Mouse (Mus musculus) layer of hippocampus, postnatal 10 days (tissue): ENCODE results near the gene Glis1. TPM values are rescaled to one million over a fixed set of nuclear protein-coding genes. Genes with fewer than 3 reads are reported as not detected.
A peak's percentile ranks its signal among the peaks of the same experiment; 100 is the strongest.

Source experiments
- DNase-seq, 2 experiments: peaks; one replicate each; pipeline ENCODE4 v3.0.0; 2021; ENCODE audit warnings: low spot score in 2 of 2
- total RNA-seq, 2 experiments: library from RNA; stranded (reverse); gene quantifications; 2 replicates each; pipeline ENCODE4 v1.2.3; 2021

Gene Glis1
- total RNA-seq, 2 experiments from 2014 or later, result 1.1 to 2.4 TPM

GRCm38 (mm10) chr4:107452266-107453015, 18.1 kb downstream of the Glis1 start:
- no peak for DNase-seq

- DNase-seq, result peak; percentile 94
These were observed 19.0 kb downstream of the Glis1 start for GRCm38 (mm10) chr4:107453141-107453984.

- DNase-seq, result no peak
These were observed 23.2 kb downstream of the Glis1 start for GRCm38 (mm10) chr4:107457602-107458001.

GRCm38 (mm10) chr4:107458907-107459306, 24.5 kb downstream of the Glis1 start:
- no peak for DNase-seq

GRCm38 (mm10) chr4:107459461-107459860, 25.1 kb downstream of the Glis1 start:
- DNase-seq, result no peak

GRCm38 (mm10) chr4:107460468-107460867, 26.1 kb downstream of the Glis1 start:
- no peak for DNase-seq

- no peak for DNase-seq
These were observed 33.4 kb downstream of the Glis1 start for GRCm38 (mm10) chr4:107467831-107468230.

- no peak for DNase-seq
These were observed 33.9 kb downstream of the Glis1 start for GRCm38 (mm10) chr4:107468264-107468663.

- DNase-seq, result no peak
These were observed 34.4 kb downstream of the Glis1 start for GRCm38 (mm10) chr4:107468768-107469167.

- DNase-seq, result no peak
These were observed 41.9 kb downstream of the Glis1 start for GRCm38 (mm10) chr4:107476266-107476665.

GRCm38 (mm10) chr4:107479015-107479414, 44.6 kb downstream of the Glis1 start:
- DNase-seq, result no peak

- DNase-seq, result no peak
These were observed 48.1 kb downstream of the Glis1 start for GRCm38 (mm10) chr4:107482541-107482940.

- peak in 1 of 2 experiments; percentile 24 for DNase-seq
These were observed 49.3 kb downstream of the Glis1 start for GRCm38 (mm10) chr4:107483556-107484220.

GRCm38 (mm10) chr4:107484221-107484575, 49.8 kb downstream of the Glis1 start:
- DNase-seq, result peak; percentile 25 to 34

- peak; percentile 31 to 35 for DNase-seq
These were observed 51.5 kb downstream of the Glis1 start for GRCm38 (mm10) chr4:107485903-107486302.

GRCm38 (mm10) chr4:107489121-107489840, 54.9 kb downstream of the Glis1 start:
- peak in 1 of 2 experiments; percentile 49 for DNase-seq

- no peak for DNase-seq
These were observed 58.6 kb downstream of the Glis1 start for GRCm38 (mm10) chr4:107492991-107493390.

- no peak for DNase-seq
These were observed 61.5 kb downstream of the Glis1 start for GRCm38 (mm10) chr4:107495751-107496430.

GRCm38 (mm10) chr4:107497430-107497935, 63.1 kb downstream of the Glis1 start:
- DNase-seq, result no peak

GRCm38 (mm10) chr4:107502601-107503051, 68.2 kb downstream of the Glis1 start:
- DNase-seq, result peak; percentile 31 to 32
